Mouse (Mus musculus) thymus, postnatal 0 days (tissue): ENCODE data around the gene Myo1e. TPM values are rescaled to one million over a fixed set of nuclear protein-coding genes. Genes with fewer than 3 reads are reported as not detected.

Source experiments
- DNase-seq: peaks from one replicate; pipeline ENCODE4 v3.0.0-alpha.2; 2015; ENCODE audit warnings: low spot score
- polyA plus RNA-seq: library from polyadenylated mRNA; unstranded; fragments of >200 nt; fragmentation: Nextera tagmentation; extraction: Ambion mirVana; gene quantifications from 2 replicates; pipeline ENCODE4 v1.2.1, GENCODE M21; 2015

The Myo1e gene
- polyA plus RNA-seq, 1 experiment from 2014 or later = 5.5 TPM

- no peak for DNase-seq
Measured at GRCm38 (mm10) chr9:70220461-70221170, 13.5 kb downstream of the Myo1e start.

- no peak for DNase-seq
Measured at GRCm38 (mm10) chr9:70223142-70223541, 16.0 kb downstream of the Myo1e start.

GRCm38 (mm10) chr9:70224046-70224445 is 16.9 kb downstream of the Myo1e start:
- no peak for DNase-seq

- no peak for DNase-seq
Measured at GRCm38 (mm10) chr9:70226359-70226758, 19.2 kb downstream of the Myo1e start.

- DNase-seq = no peak
Measured at GRCm38 (mm10) chr9:70229823-70230222, 22.7 kb downstream of the Myo1e start.

GRCm38 (mm10) chr9:70232044-70233010 is 25.2 kb downstream of the Myo1e start:
- no peak for DNase-seq

- no peak for DNase-seq
Measured at GRCm38 (mm10) chr9:70237136-70237535, 30.0 kb downstream of the Myo1e start.

- no peak for DNase-seq
Measured at GRCm38 (mm10) chr9:70237561-70237960, 30.4 kb downstream of the Myo1e start.

- no peak for DNase-seq
Measured at GRCm38 (mm10) chr9:70238391-70238790, 31.2 kb downstream of the Myo1e start.

- DNase-seq = no peak
Measured at GRCm38 (mm10) chr9:70239229-70239628, 32.1 kb downstream of the Myo1e start.

- DNase-seq = no peak
Measured at GRCm38 (mm10) chr9:70240703-70241410, 33.7 kb downstream of the Myo1e start.

- DNase-seq = no peak
Measured at GRCm38 (mm10) chr9:70241411-70241961, 34.3 kb downstream of the Myo1e start.

GRCm38 (mm10) chr9:70242112-70242862 is 35.1 kb downstream of the Myo1e start:
- DNase-seq = no peak

GRCm38 (mm10) chr9:70243241-70243640 is 36.1 kb downstream of the Myo1e start:
- no peak for DNase-seq

- no peak for DNase-seq
Measured at GRCm38 (mm10) chr9:70243708-70244107, 36.6 kb downstream of the Myo1e start.

- no peak for DNase-seq
Measured at GRCm38 (mm10) chr9:70244115-70244514, 37.0 kb downstream of the Myo1e start.

GRCm38 (mm10) chr9:70245040-70245439 is 37.9 kb downstream of the Myo1e start:
- no peak for DNase-seq

- no peak for DNase-seq
Measured at GRCm38 (mm10) chr9:70246427-70246826, 39.3 kb downstream of the Myo1e start.

- no peak for DNase-seq
Measured at GRCm38 (mm10) chr9:70248046-70248445, 40.9 kb downstream of the Myo1e start.

- DNase-seq = no peak
Measured at GRCm38 (mm10) chr9:70248826-70249225, 41.7 kb downstream of the Myo1e start.
